Mouse (Mus musculus) left cerebral cortex, postnatal 4 days (tissue): ENCODE data around the gene Uhmk1. TPM values are rescaled to one million over a fixed set of nuclear protein-coding genes. Genes with fewer than 3 reads are reported as not detected.
A peak's percentile ranks its signal among the peaks of the same experiment; 100 is the strongest.

Experiments used
- DNase-seq: peaks from one replicate; pipeline ENCODE4 v3.0.0-alpha.2; 2022
- intact Hi-C: fragments of 180-260 bp; cut with DNase I; formaldehyde crosslinking; loops from one replicate; pipeline ENCODE4 v1.15.1; 2025
- total RNA-seq, 2 experiments: library from RNA; stranded (reverse); gene quantifications; 2 replicates each; pipeline ENCODE4 v1.2.3; 2021

The Uhmk1 gene
- total RNA-seq, 2 experiments from 2014 or later, result 72.8 to 79.3 TPM

DNA sequence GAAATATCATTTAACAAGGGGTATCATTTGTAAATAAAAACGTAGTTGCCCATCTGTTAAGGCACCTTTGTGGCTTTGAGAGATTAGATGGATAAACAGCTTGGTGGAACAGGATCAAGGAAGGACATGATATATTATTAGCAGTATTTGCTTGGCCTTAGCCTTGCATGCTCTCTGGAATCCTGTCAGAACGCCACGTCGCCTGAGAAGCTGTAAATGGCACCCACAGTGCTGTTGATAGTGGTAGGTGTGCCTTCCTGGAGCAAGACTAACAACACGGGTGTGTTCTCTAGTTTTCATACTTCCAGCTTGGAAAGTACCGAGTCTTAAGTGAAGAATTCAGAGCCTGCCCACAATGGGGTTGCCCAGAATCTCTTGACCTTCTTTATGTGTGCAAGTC lies 39.3 kb downstream of the Uhmk1 start:
- intact Hi-C loops, result no loop called here
- DNase-seq, result no peak

DNA sequence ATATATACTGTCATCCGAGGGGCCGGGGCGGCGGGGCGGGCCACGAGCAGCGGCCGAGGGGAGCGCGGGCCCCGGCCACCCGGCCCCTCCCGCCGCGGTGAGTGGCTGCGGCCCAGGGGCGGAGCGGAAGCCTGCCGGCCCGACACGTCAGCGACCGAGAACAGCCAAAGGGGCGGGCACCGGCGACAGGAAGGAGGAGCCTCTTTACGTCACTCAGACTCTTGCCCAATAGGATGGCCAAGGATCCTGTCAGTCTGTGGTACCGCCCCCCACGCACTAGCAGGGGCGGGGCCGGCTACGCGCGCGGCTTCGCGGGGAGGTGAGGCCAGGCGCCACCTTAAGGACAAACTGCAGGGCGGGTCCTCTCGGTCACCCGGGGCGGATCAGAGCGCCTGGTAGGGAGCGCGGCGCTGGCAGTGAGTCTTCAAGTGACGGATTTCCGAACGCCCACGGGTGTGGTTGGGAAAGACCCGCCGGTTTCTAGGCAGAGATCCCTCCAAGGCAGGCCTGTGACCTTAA lies 40.3 kb downstream of the Uhmk1 start, which contains the start of gene Uap1:
Uap1 (minus strand) TSS at position 144 of the 519 bp plus-strand sequence.
- intact Hi-C loops, result no loop called here
- DNase-seq, result peak; percentile 97

DNA sequence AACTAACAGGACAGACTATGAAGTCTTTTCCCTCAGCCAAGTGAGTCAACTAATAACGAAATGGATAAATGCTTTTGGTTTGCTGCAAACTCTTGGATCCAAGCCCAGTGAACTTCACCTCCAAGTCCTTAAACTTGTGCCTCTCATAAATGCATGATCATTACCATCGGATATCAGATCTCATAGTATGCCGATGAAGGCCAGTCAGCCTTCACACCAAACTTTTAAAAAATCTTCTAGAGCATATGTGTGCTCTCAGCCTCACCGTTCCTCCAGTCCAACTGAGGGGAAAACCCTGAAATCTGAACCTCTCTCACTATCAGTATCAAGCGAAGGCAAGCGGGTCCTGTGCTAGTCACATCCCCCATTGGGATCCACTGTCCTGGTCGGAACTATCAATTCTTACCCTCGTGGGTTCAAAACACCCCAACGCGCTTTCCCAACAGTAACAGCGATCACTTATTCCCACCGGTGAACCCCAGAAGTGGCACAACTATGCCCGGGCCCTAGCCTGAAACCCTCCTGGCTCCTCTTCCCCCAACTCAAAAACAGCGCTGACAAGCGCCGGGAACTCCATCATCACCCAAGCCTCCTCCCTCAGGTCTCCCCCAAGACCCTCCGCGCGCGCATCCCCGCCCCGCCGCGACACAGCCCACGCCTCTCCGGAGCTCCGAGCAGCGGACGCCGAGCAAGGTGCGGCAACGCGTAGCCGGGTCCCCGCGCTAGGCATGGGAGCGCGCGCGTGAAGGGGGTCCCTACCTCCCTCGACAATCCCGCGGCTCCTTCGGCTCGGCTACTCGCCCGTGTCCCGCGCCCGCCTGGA lies 41.0 kb downstream of the Uhmk1 start:
- intact Hi-C loops, result no loop called here
- no peak for DNase-seq

DNA sequence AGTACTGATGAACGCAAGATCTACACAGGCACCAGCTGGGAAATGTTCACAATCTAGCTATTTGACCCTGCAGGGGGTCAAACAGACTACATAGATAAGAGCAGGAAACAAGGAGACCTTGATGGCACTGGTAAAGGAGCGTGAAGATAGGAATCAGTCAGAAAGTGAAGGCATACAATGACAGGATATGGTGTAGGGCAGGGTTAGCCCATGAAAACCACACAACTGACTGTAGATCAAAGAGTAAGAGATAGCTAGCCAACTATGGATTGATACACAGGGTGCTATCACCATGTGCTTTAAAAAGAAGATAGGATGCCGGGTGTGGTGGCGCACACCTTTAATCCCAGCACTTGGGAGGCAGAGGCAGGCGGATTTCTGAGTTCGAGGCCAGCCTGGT lies 47.4 kb downstream of the Uhmk1 start:
- intact Hi-C loops, result no loop called here
- no peak for DNase-seq

DNA sequence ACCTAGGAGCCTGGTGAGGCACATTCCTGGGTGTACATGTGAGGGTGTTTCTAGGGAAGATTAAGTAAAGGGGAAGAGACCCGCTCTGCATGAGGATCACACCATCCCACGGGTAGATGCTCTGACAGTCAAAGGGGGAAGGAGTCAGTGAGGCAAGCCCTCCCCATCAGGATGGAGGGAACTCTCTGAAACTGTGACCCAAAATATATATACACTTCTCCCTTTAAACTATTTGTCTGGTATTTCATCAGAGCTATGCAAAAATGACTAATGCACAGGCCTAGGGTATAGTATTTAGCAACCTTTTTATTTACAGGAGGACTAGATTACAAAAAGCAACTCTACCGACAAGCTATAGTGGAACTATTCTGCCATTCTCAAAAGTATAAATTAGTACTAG lies 50.3 kb downstream of the Uhmk1 start:
- no peak for DNase-seq
- intact Hi-C loops, result no loop called here

DNA sequence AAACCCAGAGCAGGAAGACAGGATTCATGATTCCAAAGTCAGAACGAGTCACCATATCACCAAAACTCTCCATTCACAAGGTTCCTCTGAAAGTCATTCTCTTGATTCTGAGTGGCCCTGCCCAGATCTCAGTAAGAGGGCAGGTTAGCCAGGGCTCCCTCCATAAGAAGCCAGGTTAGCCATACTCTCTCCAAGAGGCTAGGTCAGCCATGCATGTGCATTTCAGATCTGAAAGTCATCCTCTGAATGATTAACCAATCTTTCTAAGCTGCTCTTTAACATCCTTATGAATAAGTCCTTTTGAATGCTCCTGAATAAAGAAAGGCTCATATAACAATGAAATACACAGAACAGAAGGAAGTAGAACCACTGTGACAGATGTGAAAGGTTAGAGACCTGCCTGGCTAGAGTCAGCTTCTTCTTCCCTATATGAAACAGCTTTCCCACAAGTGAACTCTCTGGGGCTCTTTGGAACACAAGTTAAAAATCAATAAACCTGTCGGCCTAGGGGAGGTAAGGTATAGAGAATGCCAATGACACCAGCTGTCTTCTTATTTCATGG lies 51.1 kb downstream of the Uhmk1 start:
- intact Hi-C loops, result no loop called here

DNA sequence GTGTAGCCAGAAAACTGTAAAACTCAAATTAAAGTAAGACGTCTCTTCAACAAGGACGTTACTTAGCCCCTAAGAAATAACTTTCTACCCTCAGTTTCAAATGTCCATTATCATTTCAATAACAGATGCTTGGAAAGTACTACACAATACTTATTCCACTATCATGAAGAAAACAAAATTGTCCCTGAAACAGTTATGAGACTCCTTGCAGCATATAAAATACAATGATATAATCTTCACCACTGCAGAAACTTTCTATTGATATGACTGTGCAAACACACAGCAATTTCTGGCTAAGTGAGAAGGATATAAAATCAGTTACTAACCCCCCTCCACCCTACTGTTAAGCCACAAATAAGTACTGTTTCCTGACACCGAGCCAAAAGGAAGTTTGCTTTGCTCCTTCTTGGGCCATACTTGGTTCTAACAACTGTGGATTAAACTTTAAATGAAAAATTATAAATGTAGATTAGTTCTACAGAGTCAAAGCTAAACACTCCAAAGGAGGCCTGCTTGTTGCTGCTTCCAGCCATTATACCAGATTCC lies 51.7 kb downstream of the Uhmk1 start:
- no peak for DNase-seq
- intact Hi-C loops, result no loop called here

More for the DNA sequence above, 51.1 kb downstream of the Uhmk1 start:
- no peak for DNase-seq

DNA sequence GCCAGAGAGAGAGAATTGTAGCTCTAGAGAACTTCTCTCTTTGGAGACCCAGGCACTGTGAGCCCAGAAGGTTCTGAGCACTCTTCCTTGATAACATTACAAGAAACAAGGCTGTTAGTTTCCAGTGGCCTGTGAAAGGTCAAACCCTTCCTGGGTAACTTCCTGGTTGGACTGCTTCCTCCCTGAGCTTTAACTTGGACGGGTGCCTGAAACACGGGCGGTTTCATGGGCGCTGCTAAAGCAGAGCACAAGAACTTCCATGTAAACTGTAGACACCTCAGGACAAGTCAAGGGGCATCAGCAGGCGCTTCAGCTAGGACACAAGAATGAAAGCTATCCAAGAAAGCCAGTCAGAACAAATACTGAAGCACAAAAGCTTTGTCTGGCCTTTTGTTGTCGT lies 53.3 kb downstream of the Uhmk1 start:
- DNase-seq, result no peak
- intact Hi-C loops, result no loop called here

DNA sequence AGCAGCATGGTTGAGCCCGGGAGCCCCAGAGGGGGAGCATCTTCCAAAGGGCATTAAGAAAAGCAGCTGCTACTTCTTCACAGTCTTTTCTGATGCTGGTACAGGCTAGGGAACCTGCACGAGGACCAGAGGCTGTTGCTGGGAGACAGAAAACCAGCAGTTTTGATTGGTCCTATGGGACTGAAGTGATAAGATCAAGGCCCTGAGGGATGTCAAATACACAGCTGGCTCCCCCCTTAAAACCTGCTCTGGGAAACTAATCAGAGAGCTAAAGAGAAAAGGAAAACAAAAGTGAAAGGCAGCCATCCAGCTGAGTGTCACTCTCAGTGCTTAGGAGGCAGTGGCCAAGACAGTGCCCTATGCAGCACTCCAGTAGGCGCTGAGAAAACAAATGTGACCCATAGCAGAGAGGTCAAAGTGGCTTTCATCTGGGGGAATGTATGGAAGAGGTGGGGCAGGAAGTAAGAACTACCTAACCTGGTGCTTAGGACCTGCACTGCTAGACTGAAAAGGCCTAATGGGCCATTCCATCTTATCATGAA lies 54.7 kb downstream of the Uhmk1 start:
- DNase-seq, result no peak
- intact Hi-C loops, result no loop called here

DNA sequence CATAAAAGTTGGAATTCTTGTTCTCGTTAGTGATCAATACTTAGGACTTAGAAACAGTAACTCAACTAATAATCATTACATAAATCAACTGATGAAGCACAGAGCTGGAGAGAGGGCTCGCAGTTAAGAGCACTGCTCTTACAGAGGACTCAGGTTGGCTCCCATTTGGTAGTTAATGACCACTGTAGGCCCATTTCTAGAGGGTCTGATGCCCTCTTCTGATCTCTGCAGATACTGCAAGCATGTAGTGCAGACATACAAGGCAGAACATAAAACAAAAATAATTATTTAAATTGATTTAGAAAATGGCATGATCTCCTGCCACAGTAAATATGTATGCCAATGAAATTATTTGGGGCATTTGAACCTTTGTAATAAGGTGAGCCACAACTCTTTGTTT lies 55.5 kb downstream of the Uhmk1 start:
- intact Hi-C loops, result loop anchor here (10.0 kb wide), 1 partner anchor 45 kb away; no protein-coding TSS in a partner anchor
- no peak for DNase-seq

DNA sequence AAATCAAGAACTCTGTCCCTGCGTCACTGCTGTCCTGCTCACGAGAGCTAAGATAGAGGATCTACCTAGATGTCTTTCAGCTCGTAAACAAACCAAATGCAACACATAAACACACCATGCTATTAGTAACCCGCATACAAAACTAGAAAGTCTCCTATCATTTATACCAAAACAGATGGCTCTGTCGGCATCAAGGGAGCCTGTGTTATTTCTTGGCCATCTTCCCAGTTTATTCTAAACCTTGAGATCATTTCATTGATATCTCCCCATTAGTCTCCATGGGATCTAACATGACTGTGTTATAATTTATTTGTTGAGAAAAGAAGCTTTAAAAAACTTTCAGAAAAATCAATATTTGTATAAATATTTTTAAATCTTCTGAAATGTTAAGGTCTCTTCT lies 59.4 kb downstream of the Uhmk1 start:
- intact Hi-C loops, result loop anchor here (10.0 kb wide), 1 partner anchor 49 kb away; no protein-coding TSS in a partner anchor
- DNase-seq, result no peak

DNA sequence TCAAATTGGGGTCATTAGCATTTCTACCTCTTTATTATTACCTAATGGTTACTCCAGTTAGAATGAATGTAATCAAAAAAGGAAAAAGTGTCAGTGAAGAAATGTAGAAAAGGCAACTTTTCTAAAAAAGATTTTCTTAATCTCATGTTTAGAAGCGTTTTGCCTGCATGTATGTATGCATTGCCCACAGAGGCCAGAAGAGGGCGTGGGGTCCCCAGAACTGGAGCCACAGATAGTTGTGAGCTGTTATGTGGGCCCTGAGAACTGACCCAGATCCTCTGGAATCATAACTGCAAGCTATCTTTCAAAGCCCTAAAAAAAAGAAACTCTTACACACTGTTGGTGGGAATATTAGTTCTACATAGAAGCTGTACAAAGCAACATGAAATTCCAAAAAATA lies 59.9 kb downstream of the Uhmk1 start:
- DNase-seq, result no peak
- intact Hi-C loops, result loop anchor here (10.0 kb wide), 1 partner anchor 50 kb away; no protein-coding TSS in a partner anchor

DNA sequence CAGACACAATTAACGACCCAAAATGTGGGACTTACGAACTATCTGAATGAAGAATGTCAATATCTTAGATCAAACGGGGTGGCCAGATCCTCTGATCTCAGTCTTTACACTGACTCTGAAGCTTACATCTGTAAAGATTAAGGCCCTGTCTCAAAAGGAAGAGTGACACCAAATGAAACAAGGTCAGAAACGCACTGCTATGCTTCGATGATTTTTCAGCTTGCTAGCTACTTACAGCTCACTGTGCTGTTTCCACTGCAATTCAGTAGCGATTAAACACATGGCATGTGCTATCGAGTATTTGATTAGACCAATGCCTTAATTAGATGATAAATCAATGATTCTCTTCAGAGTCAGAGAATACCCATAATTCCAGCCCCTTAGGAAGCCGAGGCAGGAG lies 61.2 kb downstream of the Uhmk1 start:
- intact Hi-C loops, result loop anchor here (10.0 kb wide), 1 partner anchor 51 kb away; no protein-coding TSS in a partner anchor
- DNase-seq, result no peak

DNA sequence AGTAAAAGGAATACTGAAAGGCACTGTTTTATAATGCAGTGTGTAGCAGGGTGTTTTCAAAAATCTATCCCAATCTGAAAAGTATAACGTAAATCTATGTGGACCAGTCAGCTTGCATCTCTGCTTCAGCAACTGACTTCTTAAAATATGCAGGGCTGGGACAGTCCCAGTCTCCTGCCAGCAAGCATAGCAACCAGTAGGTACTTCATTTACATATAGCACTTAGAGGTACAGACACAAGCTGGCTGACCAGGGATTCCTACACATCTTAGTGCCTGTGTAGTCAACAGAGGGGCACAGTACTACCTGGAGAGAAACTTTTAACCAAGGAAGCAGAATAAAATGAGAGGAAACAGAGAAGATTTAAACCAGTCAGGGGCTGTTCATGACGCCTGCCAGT lies 62.6 kb downstream of the Uhmk1 start:
- DNase-seq, result no peak
- intact Hi-C loops, result loop anchor here (10.0 kb wide), 1 partner anchor 52 kb away; no protein-coding TSS in a partner anchor

DNA sequence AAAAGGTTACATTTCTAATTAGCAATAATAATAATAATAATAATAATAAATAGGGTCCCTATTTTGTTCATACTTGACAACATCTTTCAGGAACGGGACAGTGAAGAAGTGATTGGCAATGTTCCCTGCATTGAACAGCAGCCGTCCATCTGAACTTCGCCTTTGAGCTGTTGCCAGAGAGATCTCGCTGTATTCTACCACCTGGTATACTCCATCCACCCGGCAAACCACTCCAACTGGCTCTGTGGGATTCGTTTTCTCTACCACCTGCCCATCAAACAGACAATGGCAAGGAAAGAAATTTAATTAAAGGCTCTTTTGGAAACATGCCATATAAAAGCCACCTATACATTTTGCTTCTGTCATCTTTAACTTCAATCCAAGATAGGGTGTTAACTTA lies 64.3 kb downstream of the Uhmk1 start:
- peak; percentile 19 for DNase-seq
- intact Hi-C loops, result loop anchor here (10.0 kb wide), 1 partner anchor 54 kb away; no protein-coding TSS in a partner anchor

DNA sequence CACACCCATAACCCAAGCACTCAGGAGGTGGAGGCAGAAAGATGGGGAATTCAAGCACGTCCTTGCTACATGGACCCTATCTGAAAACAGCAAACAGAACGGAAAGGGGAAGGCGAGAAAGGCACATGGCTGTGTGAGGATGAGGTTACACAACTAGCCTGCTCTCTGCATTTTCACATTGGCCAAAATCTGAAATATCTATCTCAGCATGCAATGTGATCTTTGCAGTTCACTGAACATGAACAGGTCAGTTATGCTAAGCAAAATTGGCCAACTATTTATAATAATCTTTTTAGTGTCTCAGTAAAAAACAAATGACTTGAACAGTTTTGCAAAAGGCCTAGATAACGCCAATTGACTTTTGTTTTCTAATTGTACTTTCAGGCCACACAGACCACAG lies 65.4 kb downstream of the Uhmk1 start:
- DNase-seq, result no peak
- intact Hi-C loops, result loop anchor here (10.0 kb wide), 1 partner anchor 55 kb away; no protein-coding TSS in a partner anchor

DNA sequence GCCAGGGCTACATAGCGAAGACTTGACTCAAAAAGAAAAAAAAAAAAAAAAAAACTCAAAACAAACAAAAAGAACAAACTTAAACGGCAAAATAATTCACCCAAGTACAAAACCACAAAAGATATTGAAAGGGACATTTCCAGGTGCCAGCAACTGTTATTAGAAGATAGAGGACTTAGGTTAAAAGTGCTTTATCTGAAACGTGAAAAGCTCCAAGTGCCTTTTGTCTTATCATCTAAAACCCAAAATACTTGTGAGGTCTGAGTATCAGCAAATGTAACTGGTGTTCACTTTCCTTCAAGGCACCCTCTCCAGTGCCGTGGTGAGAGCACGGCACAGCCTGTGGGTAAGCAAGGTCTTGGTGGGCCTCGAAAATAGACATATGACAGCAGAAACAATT lies 66.7 kb downstream of the Uhmk1 start:
- no peak for DNase-seq
- intact Hi-C loops, result no loop called here

DNA sequence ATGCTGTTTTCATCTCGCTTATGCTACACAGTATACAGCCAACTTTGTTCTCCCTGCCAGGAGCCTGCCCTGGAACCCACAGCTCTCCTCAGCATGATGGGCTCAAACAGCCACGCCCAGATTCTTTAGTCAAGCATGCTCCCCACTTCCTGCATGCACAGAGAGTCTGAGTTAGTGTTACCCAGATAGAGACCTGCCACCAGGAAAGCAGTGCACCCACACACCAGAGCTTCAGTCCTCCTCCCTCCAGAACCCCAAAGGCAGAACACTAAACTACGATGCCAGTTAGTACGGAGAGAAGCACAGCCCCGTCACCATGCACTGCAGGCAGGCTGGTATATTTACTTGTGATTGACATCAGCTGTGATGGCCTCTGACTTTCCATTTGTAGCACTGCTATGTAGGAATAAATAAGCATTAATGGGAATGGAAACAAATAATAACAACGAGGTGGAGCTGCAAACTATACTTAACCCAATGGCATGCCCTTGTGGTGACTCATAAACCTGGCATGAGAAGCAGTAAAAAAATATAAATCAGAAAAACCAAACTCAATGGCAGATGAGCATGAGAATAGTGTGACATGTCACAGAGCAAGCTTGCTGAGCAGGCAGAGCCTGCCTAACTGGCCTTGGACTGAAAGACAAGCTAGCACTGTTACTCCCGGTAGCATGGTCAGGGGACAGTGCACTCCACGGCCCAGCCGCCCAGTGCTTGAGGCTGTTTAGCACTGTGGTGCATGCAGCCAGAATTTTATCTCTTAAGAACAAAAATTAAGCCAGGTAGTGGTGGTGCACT lies 67.3 kb downstream of the Uhmk1 start:
- DNase-seq, result no peak
- intact Hi-C loops, result no loop called here

DNA sequence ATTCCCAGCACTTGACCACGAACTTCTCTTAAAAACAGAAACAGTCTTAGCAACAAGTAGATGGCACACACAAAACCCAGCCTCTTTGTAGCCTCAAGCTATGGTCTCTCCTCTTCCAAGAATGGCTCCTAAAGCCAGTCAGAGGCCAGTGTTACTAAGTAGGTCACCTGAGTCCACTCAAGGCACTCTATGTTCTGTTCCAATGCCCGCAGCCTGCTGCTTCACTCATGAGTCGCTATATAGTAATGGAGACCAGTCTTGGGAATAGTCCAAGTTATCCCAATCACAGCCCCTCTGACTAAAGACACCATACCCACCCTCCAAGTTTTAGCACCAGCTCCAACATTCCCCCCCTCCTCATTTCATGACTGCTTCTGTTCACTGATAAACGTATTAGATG lies 69.6 kb downstream of the Uhmk1 start:
- intact Hi-C loops, result no loop called here
- no peak for DNase-seq
